Comparison of ENCODE assay signal across 8 mouse cellular contexts in genomic region chr3:107931670-107932069, GRCm38 (mm10). TPM values are rescaled to one million over a fixed set of nuclear protein-coding genes. Genes with fewer than 3 reads are reported as not detected.
DNase-seq lines count a peak whose midpoint lies in the region; ATAC-seq and TF ChIP-seq lines count a peak whose summit lies in the region.

Gene Gstm7, minus strand, starts transcription at chr3:107931817.

- ATAC-seq in cerebellum, adult (ENCODE audit: insufficient number of reproducible peaks, low FRiP score, low TSS enrichment), result peak; percentile 78
- ATAC-seq in forebrain, embryonic 13.5 days, result peak; percentile 98
- ATAC-seq in heart, postnatal 0 days (ENCODE audit: insufficient read depth, low read depth), result peak; percentile 97
- ATAC-seq in liver, embryonic 14.5 days (ENCODE audit: insufficient read depth), result peak; percentile 85
- peak; percentile 96 for ATAC-seq in neural tube, embryonic 11.5 days (ENCODE audit: insufficient read depth, low FRiP score, low TSS enrichment)
- ATAC-seq in stomach, embryonic 16.5 days (ENCODE audit: insufficient read depth, low FRiP score), result peak; percentile 96

- 1% methylated on average over 10 of the region's 10 CpGs for WGBS in forebrain, embryonic 13.5 days
- WGBS in heart, postnatal 0 days, result 2% methylated on average over 10 of the region's 10 CpGs
- 6% methylated on average over 10 of the region's 10 CpGs for WGBS in liver, embryonic 14.5 days (ENCODE audit: insufficient replicate concordance)
- WGBS in neural tube, embryonic 11.5 days, result 8% methylated on average over 10 of the region's 10 CpGs
- 6% methylated on average over 10 of the region's 10 CpGs for WGBS in stomach, embryonic 16.5 days

- H3K4me3 ChIP-seq in forebrain, embryonic 13.5 days, result peak within 1 kb of the TSS; percentile 34
- H3K4me3 ChIP-seq in heart, postnatal 0 days (ENCODE audit: low read depth, low read length), result peak within 1 kb of the TSS; percentile 34
- peak within 1 kb of the TSS; percentile 6 to 44; a peak in 3 of 4 replicates for H3K4me3 ChIP-seq in liver, embryonic 14.5 days (ENCODE audit: insufficient read depth in 1 of 2, low read depth in 2 of 2, low read length in 2 of 2)
- 0 out of 2 replicates have a peak within 1 kb of the TSS, but pooled peaks have one; percentile 6 for H3K4me3 ChIP-seq in neural tube, embryonic 11.5 days (ENCODE audit: low read depth, low read length)
- H3K4me3 ChIP-seq in stomach, embryonic 16.5 days (replicated peaks; ENCODE audit: low read length), result peak within 1 kb of the TSS; percentile 38

- no peaks in the 10 kb centered on the region for H3K36me3 ChIP-seq in forebrain, embryonic 13.5 days (ENCODE audit: poor library complexity, severe bottlenecking)
- no peaks in the 10 kb centered on the region for H3K36me3 ChIP-seq in heart, postnatal 0 days (replicated peaks; ENCODE audit: control insufficient read depth, insufficient read depth, low read length)
- no peaks in the 10 kb centered on the region for H3K36me3 ChIP-seq in liver, embryonic 14.5 days (replicated peaks; ENCODE audit: control insufficient read depth, insufficient read depth, low read depth)
- H3K36me3 ChIP-seq in neural tube, embryonic 11.5 days (ENCODE audit: control insufficient read depth, insufficient read depth, low read length), result no peaks in the 10 kb centered on the region
- no peaks in the 10 kb centered on the region for H3K36me3 ChIP-seq in stomach, embryonic 16.5 days (ENCODE audit: control insufficient read depth, insufficient read depth, low read length)

- H3K9ac ChIP-seq in forebrain, embryonic 13.5 days, result peak within 1 kb of the TSS; percentile 55
- H3K9ac ChIP-seq in heart, postnatal 0 days (replicated peaks; ENCODE audit: low read depth, low read length), result no peak within 1 kb of the TSS
- no peak within 1 kb of the TSS for H3K9ac ChIP-seq in liver, embryonic 14.5 days (replicated peaks)
- peak within 1 kb of the TSS; percentile 16 for H3K9ac ChIP-seq in neural tube, embryonic 11.5 days (ENCODE audit: low read length)
- peak within 1 kb of the TSS; percentile 57 for H3K9ac ChIP-seq in stomach, embryonic 16.5 days (ENCODE audit: low read length)

- peak; percentile 64 to 79 for DNase-seq in CD8-positive naive resting alpha-beta T cell, adult 2 months (ENCODE audit: low read depth in 2 of 2, low spot score in 2 of 2)
- DNase-seq in heart, postnatal 0 days (ENCODE audit: low spot score), result peak; percentile 99
- DNase-seq in kidney, postnatal 36 days, result peak; percentile 99 to 100
- DNase-seq in liver, embryonic 14.5 days (ENCODE audit: low read depth in 3 of 3, low spot score in 3 of 3), result peak; percentile 67 to 70 (median 68)
- DNase-seq in neural tube, embryonic 11.5 days (ENCODE audit: low spot score), result peak; percentile 97

- H3K27me3 ChIP-seq in forebrain, embryonic 13.5 days, result no peaks in the 10 kb centered on the region
- no peaks in the 10 kb centered on the region for H3K27me3 ChIP-seq in heart, postnatal 0 days (ENCODE audit: control insufficient read depth, insufficient read depth, low read length)
- H3K27me3 ChIP-seq in liver, embryonic 14.5 days (ENCODE audit: control insufficient read depth, insufficient read depth, low read length), result no peaks in the 10 kb centered on the region
- H3K27me3 ChIP-seq in neural tube, embryonic 11.5 days (ENCODE audit: control insufficient read depth, insufficient read depth, low read length), result no peaks in the 10 kb centered on the region
- H3K27me3 ChIP-seq in stomach, embryonic 16.5 days (ENCODE audit: control insufficient read depth, insufficient read depth, low read length), result no peaks in the 10 kb centered on the region

- TF ChIP-seq CTCF in heart, postnatal 0 days (IDR thresholded peaks at IDR 0.05; ENCODE audit: low read depth), result peak; percentile 45
- TF ChIP-seq CTCF in liver, embryonic 14.5 days (IDR thresholded peaks at IDR 0.05; ENCODE audit: low read depth), result peak; percentile 35

- H3K4me2 ChIP-seq in forebrain, embryonic 13.5 days, result peak within 1 kb of the TSS; percentile 59
- peak within 1 kb of the TSS; percentile 56 for H3K4me2 ChIP-seq in heart, postnatal 0 days (ENCODE audit: low read depth, low read length)
- peak within 1 kb of the TSS; percentile 58 for H3K4me2 ChIP-seq in liver, embryonic 14.5 days (ENCODE audit: low read depth)
- H3K4me2 ChIP-seq in neural tube, embryonic 11.5 days (ENCODE audit: low read depth), result peak within 1 kb of the TSS; percentile 32
- H3K4me2 ChIP-seq in stomach, embryonic 16.5 days (ENCODE audit: low read depth, low read length), result peak within 1 kb of the TSS; percentile 56

- peaks cover 18% of the 10 kb centered on the region for H3K4me1 ChIP-seq in forebrain, embryonic 13.5 days
- peaks cover 10% of the 10 kb centered on the region; the same call in 1 of the 2 replicates for H3K4me1 ChIP-seq in heart, postnatal 0 days (ENCODE audit: control insufficient read depth, insufficient read depth)
- H3K4me1 ChIP-seq in liver, embryonic 14.5 days (replicated peaks; ENCODE audit: control insufficient read depth in 2 of 2, insufficient read depth in 2 of 2, low read length in 1 of 2), result 0 out of 4 replicates have a peak, but pooled peaks cover 0 to 3% of the 10 kb centered on the region in 2 experiments
- no peaks in the 10 kb centered on the region; the same call in 1 of the 2 replicates for H3K4me1 ChIP-seq in neural tube, embryonic 11.5 days (ENCODE audit: control insufficient read depth, insufficient read depth, low read length)
- H3K4me1 ChIP-seq in stomach, embryonic 16.5 days (ENCODE audit: control insufficient read depth, insufficient read depth, low read length), result peaks cover 6% of the 10 kb centered on the region; the same call in 1 of the 2 replicates

- no peaks in the 10 kb centered on the region for H3K9me3 ChIP-seq in forebrain, embryonic 13.5 days (replicated peaks)
- H3K9me3 ChIP-seq in heart, postnatal 0 days (replicated peaks; ENCODE audit: control insufficient read depth, low read length), result no peaks in the 10 kb centered on the region
- no peaks in the 10 kb centered on the region for H3K9me3 ChIP-seq in liver, embryonic 14.5 days (ENCODE audit: control insufficient read depth, low read length)
- no peaks in the 10 kb centered on the region for H3K9me3 ChIP-seq in neural tube, embryonic 11.5 days (ENCODE audit: control insufficient read depth, low read length)
- no peaks in the 10 kb centered on the region for H3K9me3 ChIP-seq in stomach, embryonic 16.5 days (replicated peaks; ENCODE audit: control insufficient read depth, low read length)

- peak; percentile 78 for TF ChIP-seq EP300 in heart, postnatal 0 days (IDR thresholded peaks at IDR 0.05; ENCODE audit: low read depth)
- TF ChIP-seq EP300 in liver, embryonic 14.5 days (IDR thresholded peaks at IDR 0.05; ENCODE audit: low read depth), result no peak

- peak within 1 kb of the TSS; percentile 83 for H3K27ac ChIP-seq in forebrain, embryonic 13.5 days
- peak within 1 kb of the TSS; percentile 77 for H3K27ac ChIP-seq in heart, postnatal 0 days (ENCODE audit: low read depth)
- no peak within 1 kb of the TSS for H3K27ac ChIP-seq in liver, embryonic 14.5 days
- peak within 1 kb of the TSS; percentile 15; the same call in 1 of the 2 replicates for H3K27ac ChIP-seq in neural tube, embryonic 11.5 days (ENCODE audit: low read depth, low read length)
- peak within 1 kb of the TSS; percentile 56; the same call in 1 of the 2 replicates for H3K27ac ChIP-seq in stomach, embryonic 16.5 days (ENCODE audit: low read length)

RNA-seq across cellular contexts. Expression of gene Gstm7, which starts in this region (rescaled TPM):
- polyA plus RNA-seq in forebrain, embryonic 13.5 days (2015; fragmentation: Nextera tagmentation; extraction: Ambion mirVana), result 83.5 and 89.2 TPM in 2 replicates
- 51.2 and 62.3 TPM in 2 replicates for total RNA-seq in heart, postnatal 0 days (2014; rRNA removed; ENCODE audit: low replicate concordance)
- 33.3 and 35.0 TPM in 2 replicates for polyA plus RNA-seq in heart, postnatal 0 days (2015; fragmentation: Nextera tagmentation; extraction: Ambion mirVana)
- polyA plus RNA-seq in liver, embryonic 14.5 days (2012; rRNA removed), result 13.7 and 15.3 TPM in 2 replicates
- 16.1 and 18.6 TPM in 2 replicates for polyA plus RNA-seq in liver, embryonic 14.5 days (2014; fragmentation: Nextera tagmentation; extraction: Ambion mirVana)
- 49.9 and 50.8 TPM in 2 replicates for polyA plus RNA-seq in neural tube, embryonic 11.5 days (2014; fragmentation: Nextera tagmentation; extraction: Ambion mirVana)
- 24.7 and 24.8 TPM in 2 replicates for polyA plus RNA-seq in stomach, embryonic 16.5 days (2015; fragmentation: Nextera tagmentation; extraction: Ambion mirVana)

Comparison
In these comparisons a context has a peak if more than half of its experiments do, and no peak if none do; other contexts are left out.
1. H3K9ac ChIP-seq: peak in forebrain, embryonic 13.5 days (single experiment), neural tube, embryonic 11.5 days (single experiment) and stomach, embryonic 16.5 days (single experiment); none in heart, postnatal 0 days (single experiment) and liver, embryonic 14.5 days (single experiment).
2. Peak in every context shown above with its lines, with median percentiles within 50 percentile points of each other: DNase-seq, ATAC-seq, H3K4me2 ChIP-seq and H3K4me3 ChIP-seq.